Mouse (Mus musculus) liver, embryonic 13.5 days (tissue): Measurements from ENCODE around the gene Nfil3. TPM values are rescaled to one million over a fixed set of nuclear protein-coding genes. Genes with fewer than 3 reads are reported as not detected.

Experiments used
- ATAC-seq: fragments of 200-750 bp; cut with Nextera tagmentation; 2 replicates; pipeline ENCODE4 v1.8.0; 2017; ENCODE audit warnings: low read depth, mild to moderate bottlenecking, moderate number of reproducible peaks, moderate library complexity
- DNase-seq: peaks from one replicate; pipeline ENCODE4 v3.0.0; 2022
- H3K27ac ChIP-seq: fragments of 300-500 bp; sonication (generic); 2 replicates; pipeline ENCODE4 v1.5.1; 2015; ENCODE audit warnings: moderate library complexity, mild to moderate bottlenecking, inconsistent platforms
- H3K27me3 ChIP-seq: fragments of 300-500 bp; sonication (generic); 2 replicates; pipeline ENCODE4 v1.6.1; 2015; ENCODE audit warnings: mild to moderate bottlenecking, inconsistent platforms
- H3K36me3 ChIP-seq: fragments of 300-500 bp; sonication (generic); 2 replicates; pipeline ENCODE4 v1.6.1; 2015; ENCODE audit warnings: mild to moderate bottlenecking, inconsistent platforms
- H3K4me1 ChIP-seq: fragments of 300-500 bp; sonication (generic); replicated peaks from 2 replicates; pipeline ENCODE4 v1.6.1; 2015; ENCODE audit warnings: inconsistent platforms
- H3K4me2 ChIP-seq: fragments of 300-500 bp; sonication (generic); 2 replicates; pipeline ENCODE4 v1.6.1; 2015; ENCODE audit warnings: inconsistent platforms, mild to moderate bottlenecking, moderate library complexity
- H3K4me3 ChIP-seq: fragments of 300-500 bp; sonication (generic); replicated peaks from 2 replicates; pipeline ENCODE4 v1.5.1; 2015; ENCODE audit warnings: mild to moderate bottlenecking, inconsistent platforms
- H3K9ac ChIP-seq: fragments of 300-500 bp; sonication (generic); 2 replicates; pipeline ENCODE4 v1.6.1; 2015; ENCODE audit warnings: mild to moderate bottlenecking, inconsistent platforms
- H3K9me3 ChIP-seq: fragments of 300-500 bp; sonication (generic); replicated peaks from 2 replicates; pipeline ENCODE4 v1.6.1; 2016; ENCODE audit warnings: inconsistent platforms
- WGBS: fragments of 180-500 bp; shearing (Covaris S2); methylation state at CpG from one replicate; pipeline ENCODE4 v1.1.7; 2015; ENCODE audit not compliant: insufficient replicate concordance; 5-methylcytosine and 5-hydroxymethylcytosine counted together
- polyA plus RNA-seq: library from polyadenylated mRNA; unstranded; fragments of >200 nt; fragmentation: Nextera tagmentation; extraction: Ambion mirVana; gene quantifications from 2 replicates; pipeline ENCODE4 v1.2.1, GENCODE M21; 2015

Gene Nfil3
- 3.6 and 4.3 TPM in 2 replicates for polyA plus RNA-seq

- no peaks in the 10 kb centered on the region for H3K9me3 ChIP-seq
- DNase-seq (peak; percentile 34), ATAC-seq (peak; percentile 82)
- H3K27ac ChIP-seq: peak within 1 kb of the TSS; percentile 39; the same call in 1 of the 2 replicates
- H3K4me2 ChIP-seq: peak within 1 kb of the TSS; percentile 85
- peak within 1 kb of the TSS; percentile 70 for H3K9ac ChIP-seq
- under 1% methylated on average over 60 of the region's 79 CpGs for WGBS
- H3K36me3 ChIP-seq: no peaks in the 10 kb centered on the region
- peaks cover 74% of the 10 kb centered on the region for H3K27me3 ChIP-seq
- peak within 1 kb of the TSS; percentile 70 for H3K4me3 ChIP-seq
- H3K4me1 ChIP-seq: peaks cover 45% of the 10 kb centered on the region
These were observed at the start of gene Nfil3 for GRCm38 (mm10) chr13:52980951-52981421. Nfil3 (minus strand) TSS chr13:52981073.

GRCm38 (mm10) chr13:53024285-53024684, 43.4 kb upstream of the Nfil3 start:
- Histone ChIP-seq H3K4me3 (no peak overlapping the region), H3K36me3 (no peaks in the 10 kb centered on the region), H3K9ac (no peak overlapping the region), H3K4me1 (no peaks in the 10 kb centered on the region), H3K4me2 (no peak overlapping the region), H3K27me3 (no peaks in the 10 kb centered on the region), H3K9me3 (no peaks in the 10 kb centered on the region), H3K27ac (no peak overlapping the region)
- no peak for DNase-seq
- no peak for ATAC-seq
- WGBS: 43% methylated on average over 6 of the region's 6 CpGs

GRCm38 (mm10) chr13:53020282-53020681, 39.4 kb upstream of the Nfil3 start:
- Histone ChIP-seq H3K9me3 (no peaks in the 10 kb centered on the region), H3K27ac (no peak overlapping the region), H3K4me3 (no peak overlapping the region), H3K27me3 (no peaks in the 10 kb centered on the region), H3K9ac (no peak overlapping the region), H3K36me3 (no peaks in the 10 kb centered on the region), H3K4me2 (no peak overlapping the region), H3K4me1 (no peaks in the 10 kb centered on the region)
- ATAC-seq (no peak), DNase-seq (no peak)
- WGBS: 44% methylated on average over 3 of the region's 3 CpGs

GRCm38 (mm10) chr13:53019532-53019931, 38.7 kb upstream of the Nfil3 start:
- no peaks in the 10 kb centered on the region for H3K9me3 ChIP-seq
- H3K36me3 ChIP-seq: no peaks in the 10 kb centered on the region
- DNase-seq: no peak
- no peak overlapping the region for H3K27ac ChIP-seq
- ATAC-seq: no peak
- WGBS: 72% methylated on average over 6 of the region's 9 CpGs
- H3K27me3 ChIP-seq: no peaks in the 10 kb centered on the region
- no peaks in the 10 kb centered on the region for H3K4me1 ChIP-seq
- H3K4me2 ChIP-seq: no peak overlapping the region
- no peak overlapping the region for H3K9ac ChIP-seq
- H3K4me3 ChIP-seq: no peak overlapping the region

- H3K27me3 ChIP-seq: no peaks in the 10 kb centered on the region
These were observed 38.1 kb upstream of the Nfil3 start for GRCm38 (mm10) chr13:53018976-53019375.

GRCm38 (mm10) chr13:53017983-53018382, 37.1 kb upstream of the Nfil3 start:
- DNase-seq: no peak
- H3K4me2 ChIP-seq: no peak overlapping the region
- 36% methylated on average over 6 of the region's 6 CpGs for WGBS

More at GRCm38 (mm10) chr13:53018976-53019375, 38.1 kb upstream of the Nfil3 start:
- ATAC-seq (no peak), DNase-seq (no peak)
- H3K9ac ChIP-seq: no peak overlapping the region
- WGBS: 76% methylated on average over 6 of the region's 6 CpGs
- H3K4me3 ChIP-seq: no peak overlapping the region
- no peaks in the 10 kb centered on the region for H3K36me3 ChIP-seq
- H3K4me2 ChIP-seq: no peak overlapping the region
- H3K4me1 ChIP-seq: no peaks in the 10 kb centered on the region
- H3K27ac ChIP-seq: no peak overlapping the region
- H3K9me3 ChIP-seq: no peaks in the 10 kb centered on the region

GRCm38 (mm10) chr13:53017117-53017516, 36.2 kb upstream of the Nfil3 start:
- Histone ChIP-seq H3K4me2 (no peak overlapping the region), H3K9me3 (no peaks in the 10 kb centered on the region), H3K27me3 (no peaks in the 10 kb centered on the region), H3K4me3 (no peak overlapping the region), H3K36me3 (no peaks in the 10 kb centered on the region), H3K4me1 (no peaks in the 10 kb centered on the region), H3K9ac (no peak overlapping the region), H3K27ac (no peak overlapping the region)
- DNase-seq (no peak), ATAC-seq (no peak)
- WGBS: 58% methylated on average over 6 of the region's 6 CpGs

More at GRCm38 (mm10) chr13:53017983-53018382, 37.1 kb upstream of the Nfil3 start:
- Histone ChIP-seq H3K9ac (no peak overlapping the region), H3K9me3 (no peaks in the 10 kb centered on the region), H3K4me1 (no peaks in the 10 kb centered on the region), H3K27ac (no peak overlapping the region), H3K36me3 (no peaks in the 10 kb centered on the region), H3K27me3 (no peaks in the 10 kb centered on the region), H3K4me3 (no peak overlapping the region)
- no peak for ATAC-seq

GRCm38 (mm10) chr13:53011426-53011825, 30.6 kb upstream of the Nfil3 start:
- Histone ChIP-seq H3K4me1 (no peaks in the 10 kb centered on the region), H3K36me3 (no peaks in the 10 kb centered on the region), H3K27ac (no peak overlapping the region), H3K9ac (no peak overlapping the region), H3K4me3 (no peak overlapping the region), H3K4me2 (no peak overlapping the region), H3K9me3 (no peaks in the 10 kb centered on the region), H3K27me3 (no peaks in the 10 kb centered on the region)
- DNase-seq (no peak), ATAC-seq (no peak)
- WGBS: 54% methylated on average over 12 of the region's 12 CpGs

GRCm38 (mm10) chr13:53008489-53009184, 27.8 kb upstream of the Nfil3 start:
- Histone ChIP-seq H3K4me2 (no peak overlapping the region), H3K27ac (no peak overlapping the region), H3K36me3 (no peaks in the 10 kb centered on the region), H3K27me3 (no peaks in the 10 kb centered on the region), H3K4me3 (no peak overlapping the region), H3K9me3 (no peaks in the 10 kb centered on the region), H3K9ac (no peak overlapping the region), H3K4me1 (no peaks in the 10 kb centered on the region)
- whole genome bisulfite sequencing: 44% methylated on average over 7 of the region's 7 CpGs
- no peak for ATAC-seq
- DNase-seq: no peak

GRCm38 (mm10) chr13:53007781-53008180, 26.9 kb upstream of the Nfil3 start:
- no peak overlapping the region for H3K27ac ChIP-seq
- H3K4me2 ChIP-seq: no peak overlapping the region
- no peaks in the 10 kb centered on the region for H3K36me3 ChIP-seq
- H3K27me3 ChIP-seq: no peaks in the 10 kb centered on the region
- DNase-seq: no peak
- no peaks in the 10 kb centered on the region for H3K9me3 ChIP-seq
- no peak overlapping the region for H3K4me3 ChIP-seq
- WGBS: 46% methylated on average over 3 of the region's 3 CpGs
- ATAC-seq: no peak
- H3K9ac ChIP-seq: no peak overlapping the region
- no peaks in the 10 kb centered on the region for H3K4me1 ChIP-seq

- Histone ChIP-seq H3K4me2 (no peak overlapping the region), H3K4me3 (no peak overlapping the region), H3K9ac (no peak overlapping the region), H3K4me1 (peaks cover 8% of the 10 kb centered on the region), H3K27ac (no peak overlapping the region), H3K9me3 (no peaks in the 10 kb centered on the region), H3K36me3 (no peaks in the 10 kb centered on the region), H3K27me3 (no peaks in the 10 kb centered on the region)
- DNase-seq: no peak
- no peak for ATAC-seq
- WGBS: 43% methylated on average over 3 of the region's 3 CpGs
These were observed 22.4 kb upstream of the Nfil3 start for GRCm38 (mm10) chr13:53003286-53003685.

- ATAC-seq: 0 out of 2 replicates have a peak, but pooled peaks have one; percentile 20
- Histone ChIP-seq H3K9me3 (no peaks in the 10 kb centered on the region), H3K27ac (no peak overlapping the region), H3K4me3 (no peak overlapping the region), H3K36me3 (no peaks in the 10 kb centered on the region), H3K4me1 (peaks cover 8% of the 10 kb centered on the region), H3K4me2 (no peak overlapping the region), H3K9ac (no peak overlapping the region), H3K27me3 (no peaks in the 10 kb centered on the region)
- DNase-seq: no peak
- WGBS: 58% methylated on average over 2 of the region's 2 CpGs
These were observed 20.6 kb upstream of the Nfil3 start for GRCm38 (mm10) chr13:53001511-53001935.
